8 mouse cellular contexts compared by ENCODE assay signal in the genomic region with DNA sequence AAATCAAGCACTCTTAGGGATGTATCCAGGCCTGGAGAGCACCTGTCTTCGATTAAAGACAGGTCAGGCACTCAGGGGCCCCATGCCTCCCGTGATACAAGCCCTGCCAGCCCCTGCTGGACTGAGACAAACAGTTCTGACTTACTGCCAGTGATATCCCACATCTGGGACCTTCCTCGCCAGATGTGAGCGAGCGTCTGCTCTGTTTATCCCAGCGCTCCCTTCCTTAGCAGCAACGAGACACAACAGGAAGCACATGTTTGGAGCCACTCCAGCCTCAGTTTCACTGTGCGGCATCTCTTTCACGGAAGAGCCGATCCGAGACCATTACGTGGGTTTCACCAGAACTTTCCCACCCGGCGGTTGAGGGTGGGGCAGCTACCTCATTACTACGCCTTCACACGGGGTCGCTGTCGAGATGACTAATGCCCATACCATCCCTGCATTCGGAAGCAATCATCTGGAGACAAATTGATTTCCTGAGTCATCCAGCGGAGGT. TPM values are rescaled to one million over a fixed set of nuclear protein-coding genes. Genes with fewer than 3 reads are reported as not detected.
A peak's percentile ranks its signal among the peaks of the same experiment; 100 is the strongest.
DNase-seq lines count a peak whose midpoint lies in the region; ATAC-seq and TF ChIP-seq lines count a peak whose summit lies in the region.

No protein-coding gene starts in this region.

- peak overlapping the region; percentile 44 for H3K4me2 ChIP-seq in hindbrain, embryonic 14.5 days (replicated peaks)

- H3K9me3 ChIP-seq in hindbrain, embryonic 14.5 days (ENCODE audit: control insufficient read depth, low read length): no peaks in the 10 kb centered on the region

- H3K9ac ChIP-seq in hindbrain, embryonic 14.5 days: no peak overlapping the region

- TF ChIP-seq POLR2A in lung, adult 2 months (IDR thresholded peaks at IDR 0.05; ENCODE audit: borderline replicate concordance, extremely low read depth, low read depth, low read length): peak; percentile 34; the same call in 1 of the 2 replicates

- no peak for TF ChIP-seq CTCF in lung, adult 2 months (IDR thresholded peaks at IDR 0.05; ENCODE audit: insufficient read depth, low read length)

- peaks cover 20% of the 10 kb centered on the region for H3K4me1 ChIP-seq in hindbrain, embryonic 14.5 days (replicated peaks; ENCODE audit: control insufficient read depth, insufficient read depth, low read length)
- H3K4me1 ChIP-seq in lung, adult 2 months (ENCODE audit: control insufficient read depth, insufficient read depth, low read length): peaks cover 2% of the 10 kb centered on the region

- no peaks in the 10 kb centered on the region for H3K27me3 ChIP-seq in hindbrain, embryonic 14.5 days (ENCODE audit: control insufficient read depth, insufficient read depth, low read length)

- no peaks in the 10 kb centered on the region for H3K36me3 ChIP-seq in hindbrain, embryonic 14.5 days (replicated peaks; ENCODE audit: control insufficient read depth, insufficient read depth)

- WGBS in hindbrain, embryonic 14.5 days: 17% methylated on average over 20 of the region's 20 CpGs
- WGBS in lung, adult 2 months: 21% methylated on average over 20 of the region's 20 CpGs

- peak; percentile 35 for DNase-seq in urinary bladder, postnatal 14 days (ENCODE audit: low spot score)
- no peak for DNase-seq in urinary bladder, postnatal 10 days (ENCODE audit: low spot score)
- DNase-seq in gastrocnemius, adult 8-10 months (ENCODE audit: low spot score in 2 of 2): peak; percentile 25 to 50
- peak; percentile 45 for DNase-seq in hindbrain, embryonic 14.5 days (ENCODE audit: low spot score)
- peak; percentile 28 for DNase-seq in lung, adult 2 months
- peak; percentile 69 for DNase-seq in retina, postnatal 1 day
- no peak for DNase-seq in cerebellum, adult 18-20 months
- no peak for DNase-seq in spleen, postnatal 36 days (ENCODE audit: low spot score in 2 of 2)

- peak overlapping the region; percentile 14; the same call in 1 of the 2 replicates for H3K27ac ChIP-seq in hindbrain, embryonic 14.5 days

- peak; percentile 12; the same call in 1 of the 2 replicates for ATAC-seq in hindbrain, embryonic 14.5 days (ENCODE audit: low FRiP score)

- no peak overlapping the region for H3K4me3 ChIP-seq in hindbrain, embryonic 14.5 days (replicated peaks; ENCODE audit: low read length)
- H3K4me3 ChIP-seq in lung, adult 2 months (replicated peaks; ENCODE audit: extremely low read depth, low read depth, low read length): peak overlapping the region; percentile 54

RNA-seq across cellular contexts. Expression of gene F2rl1, which starts 23.3 kb away (rescaled TPM):
- total RNA-seq in gastrocnemius, adult 8-10 months (2022): under 1 TPM; 0.13 to 0.99 (median 0.24) TPM
- not detected in 2 replicates for polyA plus RNA-seq in hindbrain, embryonic 14.5 days (2014; fragmentation: Nextera tagmentation; extraction: Ambion mirVana)
- polyA plus RNA-seq in lung, adult 2 months (2012; rRNA removed): 10.7 and 12.4 TPM in 2 replicates

Comparison
In these comparisons a context has a peak if more than half of its experiments do, and no peak if none do; other contexts are left out.
1. DNase-seq: peak in urinary bladder, postnatal 14 days (single experiment), gastrocnemius, adult 8-10 months (2 of 2), hindbrain, embryonic 14.5 days (single experiment), lung, adult 2 months (single experiment) and retina, postnatal 1 day (single experiment); none in urinary bladder, postnatal 10 days (single experiment), cerebellum, adult 18-20 months (0 of 2) and spleen, postnatal 36 days (0 of 2).
2. RNA of gene F2rl1, which starts 23.3 kb away (polyA plus RNA-seq): 10.7 to 12.4 TPM in lung, adult 2 months; not detected in hindbrain, embryonic 14.5 days; every median in the first group is over 10 times any median in the second.